Mouse (Mus musculus): ENCODE results near the gene Nckap5.

GRCm38 (mm10) chr1:126700063-126700977 is 130.3 kb downstream of the Nckap5 start:
- TF ChIP-seq CTCF (IDR thresholded peaks at IDR 0.05; ENCODE audit: low read depth) (no peak), EP300 (IDR thresholded peaks at IDR 0.05; ENCODE audit: low read depth) (no peak)

All from liver, postnatal 0 days (tissue).